Comparison of ENCODE assay signal across 8 mouse cellular contexts in genomic region chrX:12007832-12008540, GRCm38 (mm10).
DNase-seq lines count a peak whose midpoint lies in the region; ATAC-seq lines count a peak whose summit lies in the region.

No protein-coding gene starts in this region.

- H3K4me3 ChIP-seq in heart, embryonic 11.5 days (ENCODE audit: low read depth, low read length): peak overlapping the region; percentile 47; the same call in 1 of the 2 replicates
- H3K4me3 ChIP-seq in neural tube, embryonic 11.5 days (ENCODE audit: low read depth, low read length): no peak overlapping the region
- H3K4me3 ChIP-seq in limb, embryonic 13.5 days: no peak overlapping the region
- H3K4me3 ChIP-seq in neural tube, embryonic 15.5 days (replicated peaks): peak overlapping the region; percentile 43

- WGBS in heart, embryonic 11.5 days (ENCODE audit: insufficient replicate concordance): 10% methylated on average over 11 of the region's 11 CpGs
- WGBS in neural tube, embryonic 11.5 days: 3% methylated on average over 11 of the region's 11 CpGs
- WGBS in limb, embryonic 13.5 days: 15% methylated on average over 11 of the region's 11 CpGs
- 12% methylated on average over 11 of the region's 11 CpGs for WGBS in neural tube, embryonic 15.5 days

- peak overlapping the region; percentile 72 for H3K4me2 ChIP-seq in heart, embryonic 11.5 days
- H3K4me2 ChIP-seq in neural tube, embryonic 11.5 days (ENCODE audit: low read depth): peak overlapping the region; percentile 52
- peak overlapping the region; percentile 72 for H3K4me2 ChIP-seq in limb, embryonic 13.5 days (replicated peaks)
- peak overlapping the region; percentile 69; the same call in 1 of the 2 replicates for H3K4me2 ChIP-seq in neural tube, embryonic 15.5 days

- no peak for DNase-seq in heart, adult 18-20 months
- peak; percentile 34 for DNase-seq in neural tube, embryonic 11.5 days (ENCODE audit: low spot score)
- DNase-seq in neural tube, embryonic 10.5 days (ENCODE audit: extremely low spot score, low spot score): no peak
- DNase-seq in urinary bladder, postnatal 25 days (ENCODE audit: low spot score): no peak
- no peak for DNase-seq in adrenal gland, adult 8-10 months

- peak overlapping the region; percentile 93 for H3K27ac ChIP-seq in heart, embryonic 11.5 days (ENCODE audit: low read depth, low read length)
- H3K27ac ChIP-seq in neural tube, embryonic 11.5 days (ENCODE audit: low read depth, low read length): no peak overlapping the region
- H3K27ac ChIP-seq in limb, embryonic 13.5 days: no peak overlapping the region
- no peak overlapping the region for H3K27ac ChIP-seq in neural tube, embryonic 15.5 days (replicated peaks)

- no peak overlapping the region for H3K9ac ChIP-seq in heart, embryonic 11.5 days (ENCODE audit: low read depth, low read length)
- no peak overlapping the region for H3K9ac ChIP-seq in neural tube, embryonic 11.5 days (ENCODE audit: low read length)
- H3K9ac ChIP-seq in limb, embryonic 13.5 days: no peak overlapping the region
- no peak overlapping the region for H3K9ac ChIP-seq in neural tube, embryonic 15.5 days (replicated peaks)

- H3K9me3 ChIP-seq in heart, embryonic 11.5 days (replicated peaks; ENCODE audit: control insufficient read depth, low read length): no peaks in the 10 kb centered on the region
- no peaks in the 10 kb centered on the region for H3K9me3 ChIP-seq in neural tube, embryonic 11.5 days (ENCODE audit: control insufficient read depth, low read length)
- H3K9me3 ChIP-seq in limb, embryonic 13.5 days: no peaks in the 10 kb centered on the region
- H3K9me3 ChIP-seq in neural tube, embryonic 15.5 days (replicated peaks): no peaks in the 10 kb centered on the region

- ATAC-seq in heart, embryonic 11.5 days (replicated peaks; ENCODE audit: insufficient number of reproducible peaks, low FRiP score, low TSS enrichment): no peak
- no peak for ATAC-seq in neural tube, embryonic 11.5 days (ENCODE audit: insufficient read depth, low FRiP score, low TSS enrichment)
- no peak for ATAC-seq in limb, embryonic 13.5 days (ENCODE audit: low FRiP score, low read depth)
- no peak for ATAC-seq in neural tube, embryonic 15.5 days (ENCODE audit: low FRiP score)

- H3K4me1 ChIP-seq in heart, embryonic 11.5 days (ENCODE audit: control insufficient read depth, insufficient read depth, low read length): peaks cover 26% of the 10 kb centered on the region
- H3K4me1 ChIP-seq in neural tube, embryonic 11.5 days (ENCODE audit: control insufficient read depth, insufficient read depth, low read length): peaks cover 6% of the 10 kb centered on the region
- H3K4me1 ChIP-seq in limb, embryonic 13.5 days: peaks cover 33% of the 10 kb centered on the region
- H3K4me1 ChIP-seq in neural tube, embryonic 15.5 days: peaks cover 21% of the 10 kb centered on the region

- H3K36me3 ChIP-seq in heart, embryonic 11.5 days (ENCODE audit: control insufficient read depth, insufficient read depth, low read length): no peaks in the 10 kb centered on the region
- no peaks in the 10 kb centered on the region for H3K36me3 ChIP-seq in neural tube, embryonic 11.5 days (ENCODE audit: control insufficient read depth, insufficient read depth, low read length)
- H3K36me3 ChIP-seq in limb, embryonic 13.5 days: no peaks in the 10 kb centered on the region
- H3K36me3 ChIP-seq in neural tube, embryonic 15.5 days: no peaks in the 10 kb centered on the region

- peaks cover 37% of the 10 kb centered on the region for H3K27me3 ChIP-seq in heart, embryonic 11.5 days (ENCODE audit: control insufficient read depth, insufficient read depth, low read length)
- peaks cover 15% of the 10 kb centered on the region for H3K27me3 ChIP-seq in neural tube, embryonic 11.5 days (ENCODE audit: control insufficient read depth, insufficient read depth, low read length)
- peaks cover 66% of the 10 kb centered on the region for H3K27me3 ChIP-seq in limb, embryonic 13.5 days
- H3K27me3 ChIP-seq in neural tube, embryonic 15.5 days (replicated peaks): peaks cover 41% of the 10 kb centered on the region

Comparison
In these comparisons a context has a peak if more than half of its experiments do, and no peak if none do; other contexts are left out.
1. H3K4me3 ChIP-seq: peak in heart, embryonic 11.5 days (single experiment) and neural tube, embryonic 15.5 days (single experiment); none in neural tube, embryonic 11.5 days (single experiment) and limb, embryonic 13.5 days (single experiment).
2. Peak in every context shown above with its lines, with median percentiles within 50 percentile points of each other: H3K4me2 ChIP-seq.